Mouse (Mus musculus): ENCODE results near the gene Krt9.

Gene Krt9

DNA sequence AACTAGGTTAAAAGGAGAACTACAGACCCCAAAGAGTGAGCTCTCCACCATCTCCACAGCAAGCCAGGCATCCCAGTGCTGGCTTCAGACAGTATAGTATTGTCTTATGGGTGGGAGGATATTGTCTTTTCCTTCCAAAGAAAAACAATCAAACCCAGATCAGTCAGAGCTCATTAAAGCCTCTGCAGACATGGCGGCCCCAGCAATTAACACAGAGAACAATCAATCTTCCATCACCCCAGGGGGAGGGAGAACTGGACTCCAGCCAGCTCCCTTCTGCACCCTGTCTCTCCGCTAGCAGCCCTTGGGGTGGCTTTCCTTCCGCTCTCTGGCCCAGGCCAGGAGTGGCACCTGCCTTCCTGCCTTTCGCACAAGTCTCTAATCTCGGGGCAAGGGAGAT is 55.4 kb downstream of the Krt9 start:
- DNase-seq (ENCODE audit: low read depth, low spot score) = no peak
- no peaks in the 10 kb centered on the region for H3K27me3 ChIP-seq (ENCODE audit: control insufficient read depth, insufficient read depth, low read length, poor library complexity, severe bottlenecking)
- no peaks in the 10 kb centered on the region for H3K36me3 ChIP-seq (ENCODE audit: control insufficient read depth, insufficient read depth, low read length, poor library complexity, severe bottlenecking)

Data from splenic B cell, adult 2 months (primary cell).